Mouse (Mus musculus) forebrain, embryonic 14.5 days (tissue): ENCODE measurements around the gene Cyba. TPM values are rescaled to one million over a fixed set of nuclear protein-coding genes. Genes with fewer than 3 reads are reported as not detected.

Experiments used
- ATAC-seq: fragments of 200-750 bp; cut with Nextera tagmentation; 2 replicates; pipeline ENCODE4 v1.8.0; 2017; ENCODE audit warnings: mild to moderate bottlenecking, moderate library complexity
- DNase-seq: peaks from one replicate; pipeline ENCODE4 v3.0.0-alpha.2; 2015; ENCODE audit warnings: low spot score
- H3K27ac ChIP-seq: fragments of 300-500 bp; sonication (generic); 2 replicates; pipeline ENCODE4 v1.5.1; 2014; ENCODE audit warnings: low read depth, mild to moderate bottlenecking, control low read depth, low read length, moderate library complexity
- H3K27me3 ChIP-seq: fragments of 300-500 bp; sonication (generic); replicated peaks from 2 replicates; pipeline ENCODE4 v1.6.1; 2014; ENCODE audit warnings: low read length, control low read depth, mixed read lengths; ENCODE audit not compliant: control insufficient read depth, insufficient read depth
- H3K36me3 ChIP-seq: fragments of 300-500 bp; sonication (generic); 2 replicates; pipeline ENCODE4 v1.6.1; 2014; ENCODE audit warnings: low read length, control low read depth; ENCODE audit not compliant: control insufficient read depth, insufficient read depth
- H3K4me1 ChIP-seq: fragments of 300-500 bp; sonication (generic); 2 replicates; pipeline ENCODE4 v1.6.1; 2014; ENCODE audit warnings: antibody characterized with exemption, low read length, control low read depth; ENCODE audit not compliant: control insufficient read depth, insufficient read depth
- H3K4me2 ChIP-seq: fragments of 300-500 bp; sonication (generic); 2 replicates; pipeline ENCODE4 v1.6.1; 2014; ENCODE audit warnings: mild to moderate bottlenecking, control low read depth, low read length
- H3K4me3 ChIP-seq: fragments of 300-500 bp; sonication (generic); 2 replicates; pipeline ENCODE4 v1.5.1; 2014; ENCODE audit warnings: low read depth, low read length, control low read depth
- H3K9ac ChIP-seq: fragments of 300-500 bp; sonication (generic); 2 replicates; pipeline ENCODE4 v1.6.1; 2014; ENCODE audit warnings: mild to moderate bottlenecking, low read length, control low read depth, moderate library complexity
- H3K9me3 ChIP-seq: fragments of 300-500 bp; sonication (generic); replicated peaks from 2 replicates; pipeline ENCODE4 v1.6.1; 2016; ENCODE audit warnings: low read length, control low read depth, mixed read lengths; ENCODE audit not compliant: control insufficient read depth
- WGBS: fragments of 180-500 bp; shearing (Covaris S2); extraction: QIAGEN DNeasy Blood & Tissue Kit; methylation state at CpG from one replicate; pipeline ENCODE4 v1.1.7; 2014; 5-methylcytosine and 5-hydroxymethylcytosine counted together
- polyA plus RNA-seq: library from polyadenylated mRNA; unstranded; fragments of >200 nt; fragmentation: Nextera tagmentation; extraction: Ambion mirVana; gene quantifications from 2 replicates; pipeline ENCODE4 v1.2.1, GENCODE M21; 2014

Cyba gene
- polyA plus RNA-seq, 1 experiment from 2014 or later = 39.3 TPM

- Histone ChIP-seq H3K4me1 (peaks cover 6% of the 10 kb centered on the region; the same call in 1 of the 2 replicates), H3K36me3 (no peaks in the 10 kb centered on the region), H3K4me3 (no peak overlapping the region), H3K9ac (no peak overlapping the region), H3K9me3 (no peaks in the 10 kb centered on the region), H3K27me3 (peaks cover 38% of the 10 kb centered on the region), H3K27ac (no peak overlapping the region), H3K4me2 (no peak overlapping the region)
- 55% methylated on average over 6 of the region's 6 CpGs for WGBS
- no peak for DNase-seq
- ATAC-seq = no peak
Measured at GRCm38 (mm10) chr8:122459218-122459900, 26.6 kb upstream of the Cyba start.

GRCm38 (mm10) chr8:122457171-122457570 is 24.4 kb upstream of the Cyba start:
- H3K9ac ChIP-seq = no peak overlapping the region
- H3K4me2 ChIP-seq = no peak overlapping the region
- WGBS = 74% methylated on average over 11 of the region's 11 CpGs
- no peaks in the 10 kb centered on the region for H3K36me3 ChIP-seq
- no peak overlapping the region for H3K4me3 ChIP-seq
- no peaks in the 10 kb centered on the region for H3K9me3 ChIP-seq
- peaks cover 30% of the 10 kb centered on the region for H3K27me3 ChIP-seq
- ATAC-seq (no peak), DNase-seq (no peak)
- H3K27ac ChIP-seq = no peak overlapping the region
- peaks cover 6% of the 10 kb centered on the region; the same call in 1 of the 2 replicates for H3K4me1 ChIP-seq

- Histone ChIP-seq H3K27ac (no peak overlapping the region), H3K4me1 (no peaks in the 10 kb centered on the region), H3K9ac (no peak overlapping the region), H3K27me3 (peaks cover 2% of the 10 kb centered on the region; the same call in 1 of the 2 replicates), H3K36me3 (no peaks in the 10 kb centered on the region), H3K4me2 (no peak overlapping the region), H3K4me3 (no peak overlapping the region), H3K9me3 (no peaks in the 10 kb centered on the region)
- ATAC-seq (no peak), DNase-seq (no peak)
- 93% methylated on average over 6 of the region's 6 CpGs for WGBS
Measured at GRCm38 (mm10) chr8:122454409-122454808, 21.7 kb upstream of the Cyba start.

GRCm38 (mm10) chr8:122452154-122452553 is 19.4 kb upstream of the Cyba start:
- Histone ChIP-seq H3K9ac (no peak overlapping the region), H3K4me1 (no peaks in the 10 kb centered on the region), H3K27me3 (no peaks in the 10 kb centered on the region), H3K9me3 (no peaks in the 10 kb centered on the region), H3K4me3 (no peak overlapping the region), H3K27ac (no peak overlapping the region), H3K4me2 (no peak overlapping the region), H3K36me3 (no peaks in the 10 kb centered on the region)
- no peak for DNase-seq
- WGBS = 89% methylated on average over 10 of the region's 10 CpGs
- ATAC-seq = no peak

GRCm38 (mm10) chr8:122451161-122451703 is 18.5 kb upstream of the Cyba start:
- H3K9me3 ChIP-seq = no peaks in the 10 kb centered on the region
- H3K36me3 ChIP-seq = no peaks in the 10 kb centered on the region
- WGBS = 80% methylated on average over 7 of the region's 7 CpGs
- no peak overlapping the region for H3K4me3 ChIP-seq
- no peak for ATAC-seq
- no peak overlapping the region for H3K4me2 ChIP-seq
- H3K9ac ChIP-seq = no peak overlapping the region
- no peak overlapping the region for H3K27ac ChIP-seq
- no peaks in the 10 kb centered on the region for H3K4me1 ChIP-seq
- no peaks in the 10 kb centered on the region for H3K27me3 ChIP-seq
- no peak for DNase-seq

- no peaks in the 10 kb centered on the region for H3K36me3 ChIP-seq
- H3K27ac ChIP-seq = no peak overlapping the region
- DNase-seq = no peak
- H3K4me1 ChIP-seq = peaks cover 14% of the 10 kb centered on the region; the same call in 1 of the 2 replicates
- H3K27me3 ChIP-seq = no peaks in the 10 kb centered on the region
- H3K4me2 ChIP-seq = peak overlapping the region; percentile 55; the same call in 1 of the 2 replicates
- no peak overlapping the region for H3K9ac ChIP-seq
- no peak overlapping the region for H3K4me3 ChIP-seq
- no peaks in the 10 kb centered on the region for H3K9me3 ChIP-seq
- WGBS = 66% methylated on average over 3 of the region's 3 CpGs
- ATAC-seq = no peak
Measured at GRCm38 (mm10) chr8:122445203-122445602, 12.5 kb upstream of the Cyba start.

GRCm38 (mm10) chr8:122444058-122444748 is 11.5 kb upstream of the Cyba start:
- H3K27ac ChIP-seq = peak overlapping the region; percentile 95
- WGBS = 4% methylated on average over 19 of the region's 19 CpGs
- DNase-seq = peak; percentile 97

GRCm38 (mm10) chr8:122443262-122444006 is 10.7 kb upstream of the Cyba start, which contains the start of gene Mvd:
Mvd (minus strand) TSS chr8:122443422.
- DNase-seq (peak; percentile 100), ATAC-seq (peak; percentile 98)
- peak within 1 kb of the TSS; percentile 70 for H3K4me3 ChIP-seq
- H3K27ac ChIP-seq = peak within 1 kb of the TSS; percentile 95
- H3K9me3 ChIP-seq = no peaks in the 10 kb centered on the region
- H3K4me1 ChIP-seq = peaks cover 14% of the 10 kb centered on the region; the same call in 1 of the 2 replicates
- peak within 1 kb of the TSS; percentile 77 for H3K9ac ChIP-seq
- WGBS = under 1% methylated on average over 47 of the region's 47 CpGs
- no peaks in the 10 kb centered on the region for H3K27me3 ChIP-seq
- peaks cover 8% of the 10 kb centered on the region for H3K36me3 ChIP-seq
- peak within 1 kb of the TSS; percentile 94 for H3K4me2 ChIP-seq

More at GRCm38 (mm10) chr8:122444058-122444748, 11.5 kb upstream of the Cyba start:
- peak overlapping the region; percentile 70 for H3K4me3 ChIP-seq
- no peaks in the 10 kb centered on the region for H3K27me3 ChIP-seq
- no peaks in the 10 kb centered on the region for H3K9me3 ChIP-seq
- H3K4me1 ChIP-seq = peaks cover 14% of the 10 kb centered on the region; the same call in 1 of the 2 replicates
- H3K4me2 ChIP-seq = peak overlapping the region; percentile 55
- H3K9ac ChIP-seq = peak overlapping the region; percentile 72
- peaks cover 6% of the 10 kb centered on the region for H3K36me3 ChIP-seq
- ATAC-seq = peak; percentile 56
